Mouse (Mus musculus): ENCODE measurements around the gene Rtn4rl2. TPM values are rescaled to one million over a fixed set of nuclear protein-coding genes. Genes with fewer than 3 reads are reported as not detected.

Gene Rtn4rl2
- 2.4 and 3.2 TPM in 2 replicates for polyA plus RNA-seq (2014; fragmentation: Nextera tagmentation; extraction: Ambion mirVana)

DNA sequence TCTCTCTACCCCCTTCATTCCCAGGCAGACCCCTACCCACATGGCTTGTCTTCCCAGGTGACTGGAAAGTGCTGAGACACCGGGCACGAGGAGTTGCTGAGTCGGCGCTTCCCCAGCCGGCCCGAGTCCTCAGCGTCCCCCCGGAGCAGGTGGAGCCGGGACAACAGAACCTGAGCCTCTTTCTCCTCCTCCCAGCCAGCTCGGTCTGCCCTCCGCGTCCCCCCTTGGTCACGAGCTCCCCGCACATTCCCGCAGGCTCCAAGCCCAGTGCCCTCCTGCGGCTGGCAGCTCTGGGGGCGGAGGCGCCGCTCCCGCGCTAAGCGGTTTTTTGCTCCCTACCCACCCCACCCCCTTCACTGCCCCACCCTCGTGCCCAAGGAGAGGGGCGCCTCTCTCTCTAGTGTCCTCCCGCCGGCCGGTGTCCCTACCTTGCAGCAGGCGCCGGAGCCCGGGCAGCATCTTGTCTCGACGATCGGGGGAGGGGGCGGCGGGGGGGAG is at the start of gene Rtn4rl2:
Rtn4rl2 (minus strand) TSS at position 477 of the 498 bp plus-strand sequence.
- peak; percentile 21; the same call in 1 of the 2 replicates for ATAC-seq (replicated peaks; ENCODE audit: insufficient number of reproducible peaks, low FRiP score, low TSS enrichment, low read depth)
- WGBS = under 1% methylated on average over 28 of the region's 35 CpGs

DNA sequence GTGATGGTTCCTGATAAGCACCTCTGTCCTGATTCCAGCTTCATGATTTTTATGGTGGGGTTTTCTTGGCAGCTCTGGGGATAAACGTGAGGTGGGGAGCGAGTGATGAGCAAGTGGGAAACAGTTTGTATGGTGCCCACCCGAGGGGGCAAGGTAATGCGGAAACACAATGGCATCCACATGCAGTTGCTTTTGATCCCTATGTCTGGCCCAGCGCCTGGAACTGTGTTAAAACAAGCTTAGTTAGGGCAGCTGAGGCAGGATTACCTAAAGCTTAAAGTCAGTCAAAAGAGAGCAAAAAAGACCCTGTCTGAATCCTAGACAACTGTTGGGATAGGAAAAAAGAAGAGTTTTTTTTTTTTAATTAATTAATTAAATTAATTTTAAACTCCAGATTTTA is 48.6 kb upstream of the Rtn4rl2 start:
- ATAC-seq (replicated peaks; ENCODE audit: insufficient number of reproducible peaks, low FRiP score, low TSS enrichment, low read depth) = no peak
- Histone ChIP-seq H3K4me2 (ENCODE audit: low read depth, low read length) (no peak overlapping the region), H3K4me1 (ENCODE audit: control insufficient read depth, insufficient read depth, low read length) (no peaks in the 10 kb centered on the region), H3K4me3 (ENCODE audit: low read depth, low read length) (no peak overlapping the region), H3K27me3 (ENCODE audit: control insufficient read depth, insufficient read depth, low read length) (no peaks in the 10 kb centered on the region), H3K9ac (replicated peaks; ENCODE audit: low read length) (no peak overlapping the region), H3K9me3 (replicated peaks; ENCODE audit: control insufficient read depth, low read length) (no peaks in the 10 kb centered on the region), H3K36me3 (replicated peaks; ENCODE audit: control insufficient read depth, insufficient read depth, low read depth, low read length) (no peaks in the 10 kb centered on the region), H3K27ac (replicated peaks; ENCODE audit: low read depth, low read length) (no peak overlapping the region)
- no peak for DNase-seq (ENCODE audit: low spot score)
- WGBS = 83% methylated on average over 5 of the region's 5 CpGs

More for the DNA sequence above, at the start of gene Rtn4rl2:
- Histone ChIP-seq H3K27me3 (ENCODE audit: control insufficient read depth, insufficient read depth, low read length) (peaks cover 75% of the 10 kb centered on the region), H3K27ac (replicated peaks; ENCODE audit: low read depth, low read length) (no peak within 1 kb of the TSS), H3K4me1 (ENCODE audit: control insufficient read depth, insufficient read depth, low read length) (peaks cover 8% of the 10 kb centered on the region), H3K4me2 (ENCODE audit: low read depth, low read length) (peak within 1 kb of the TSS; percentile 84), H3K36me3 (replicated peaks; ENCODE audit: control insufficient read depth, insufficient read depth, low read depth, low read length) (no peaks in the 10 kb centered on the region), H3K9ac (replicated peaks; ENCODE audit: low read length) (peak within 1 kb of the TSS; percentile 46), H3K4me3 (ENCODE audit: low read depth, low read length) (peak within 1 kb of the TSS; percentile 61), H3K9me3 (replicated peaks; ENCODE audit: control insufficient read depth, low read length) (no peaks in the 10 kb centered on the region)
- no peak for DNase-seq (ENCODE audit: low spot score)

DNA sequence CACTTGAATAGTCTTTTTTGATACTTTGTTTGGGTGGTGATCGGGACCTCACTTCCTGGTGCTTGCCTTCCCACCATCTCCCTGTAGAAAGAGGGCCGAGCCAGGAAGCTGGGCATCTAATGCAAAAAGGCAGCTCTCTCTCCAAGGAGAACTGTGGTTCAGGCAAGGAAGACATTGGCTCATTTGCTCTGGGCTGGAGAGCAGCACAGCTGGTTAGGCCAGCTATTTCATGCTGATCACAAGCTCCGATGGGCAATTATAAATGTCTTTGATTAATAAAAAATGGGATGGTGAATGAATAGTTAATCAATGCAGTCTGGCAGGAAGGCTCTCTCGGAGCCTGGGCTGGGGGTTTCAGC is 48.1 kb upstream of the Rtn4rl2 start:
- H3K4me3 ChIP-seq (ENCODE audit: low read depth, low read length) = no peak overlapping the region
- DNase-seq (ENCODE audit: low spot score) (no peak), ATAC-seq (replicated peaks; ENCODE audit: insufficient number of reproducible peaks, low FRiP score, low TSS enrichment, low read depth) (no peak)
- no peaks in the 10 kb centered on the region for H3K27me3 ChIP-seq (ENCODE audit: control insufficient read depth, insufficient read depth, low read length)
- no peak overlapping the region for H3K4me2 ChIP-seq (ENCODE audit: low read depth, low read length)
- no peak overlapping the region for H3K9ac ChIP-seq (replicated peaks; ENCODE audit: low read length)
- H3K9me3 ChIP-seq (replicated peaks; ENCODE audit: control insufficient read depth, low read length) = no peaks in the 10 kb centered on the region
- no peak overlapping the region for H3K27ac ChIP-seq (replicated peaks; ENCODE audit: low read depth, low read length)
- 70% methylated on average over 4 of the region's 4 CpGs for WGBS
- no peaks in the 10 kb centered on the region for H3K4me1 ChIP-seq (ENCODE audit: control insufficient read depth, insufficient read depth, low read length)
- no peaks in the 10 kb centered on the region for H3K36me3 ChIP-seq (replicated peaks; ENCODE audit: control insufficient read depth, insufficient read depth, low read depth, low read length)

DNA sequence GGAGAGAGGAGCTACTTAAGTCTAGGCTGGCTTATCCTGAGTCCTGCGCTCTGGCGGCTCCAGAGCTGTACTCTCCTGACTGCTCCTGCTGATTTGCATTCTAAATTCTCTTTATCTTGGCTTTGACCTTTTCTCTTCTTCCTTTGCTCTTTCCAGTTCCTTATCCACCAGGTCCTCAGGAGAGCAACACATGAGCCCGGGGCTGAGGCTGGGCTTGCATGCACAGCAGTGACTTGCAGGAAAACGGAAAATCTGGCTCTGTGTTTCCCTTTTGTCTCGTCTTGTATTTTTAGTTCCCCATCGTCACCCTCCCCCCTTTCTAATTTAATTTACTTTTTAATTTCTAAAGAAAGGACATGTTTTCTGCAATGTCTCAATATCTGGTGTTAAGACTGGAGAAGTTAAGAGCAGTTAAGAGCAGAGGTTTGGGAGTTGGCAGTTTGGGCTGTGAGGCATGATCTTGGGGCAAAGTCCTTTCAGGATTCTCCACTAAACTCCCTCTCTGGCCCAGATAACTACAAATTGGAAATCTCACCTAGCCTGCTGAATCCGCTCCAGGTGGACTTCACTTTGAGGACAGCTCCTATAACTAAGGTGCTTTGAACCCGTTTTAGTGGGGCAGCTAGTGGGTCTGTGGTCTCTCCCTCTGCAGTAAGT is 47.6 kb upstream of the Rtn4rl2 start:
- Histone ChIP-seq H3K4me2 (ENCODE audit: low read depth, low read length) (no peak overlapping the region), H3K9ac (replicated peaks; ENCODE audit: low read length) (no peak overlapping the region), H3K27me3 (ENCODE audit: control insufficient read depth, insufficient read depth, low read length) (no peaks in the 10 kb centered on the region), H3K4me1 (ENCODE audit: control insufficient read depth, insufficient read depth, low read length) (no peaks in the 10 kb centered on the region), H3K27ac (replicated peaks; ENCODE audit: low read depth, low read length) (no peak overlapping the region), H3K4me3 (ENCODE audit: low read depth, low read length) (no peak overlapping the region), H3K9me3 (replicated peaks; ENCODE audit: control insufficient read depth, low read length) (no peaks in the 10 kb centered on the region), H3K36me3 (replicated peaks; ENCODE audit: control insufficient read depth, insufficient read depth, low read depth, low read length) (no peaks in the 10 kb centered on the region)
- 78% methylated on average over 8 of the region's 8 CpGs for WGBS
- ATAC-seq (replicated peaks; ENCODE audit: insufficient number of reproducible peaks, low FRiP score, low TSS enrichment, low read depth) = no peak
- DNase-seq (ENCODE audit: low spot score) = no peak

DNA sequence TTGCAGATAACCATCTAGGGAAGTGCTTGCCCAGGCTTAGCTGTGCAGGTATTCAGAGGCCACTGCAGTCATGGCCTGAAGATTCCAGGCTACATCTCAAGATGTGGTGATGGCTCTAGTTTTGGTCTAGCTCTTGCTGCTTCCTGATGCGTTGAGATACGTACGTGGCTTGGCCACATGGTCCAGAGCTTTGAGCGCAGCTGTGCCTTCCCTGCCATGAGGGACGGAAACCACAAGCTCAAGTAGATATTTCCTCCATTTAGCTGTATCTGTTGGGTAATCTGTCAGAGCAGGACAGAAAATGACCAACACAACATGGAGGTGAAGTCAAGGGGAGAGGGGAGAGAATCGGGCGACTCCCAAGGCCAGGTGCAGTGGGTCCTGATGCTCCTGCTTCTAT is 43.7 kb upstream of the Rtn4rl2 start:
- ATAC-seq (replicated peaks; ENCODE audit: insufficient number of reproducible peaks, low FRiP score, low TSS enrichment, low read depth) (no peak), DNase-seq (ENCODE audit: low spot score) (no peak)
- H3K27me3 ChIP-seq (ENCODE audit: control insufficient read depth, insufficient read depth, low read length) = no peaks in the 10 kb centered on the region
- H3K9me3 ChIP-seq (replicated peaks; ENCODE audit: control insufficient read depth, low read length) = no peaks in the 10 kb centered on the region
- H3K4me2 ChIP-seq (ENCODE audit: low read depth, low read length) = no peak overlapping the region
- no peak overlapping the region for H3K27ac ChIP-seq (replicated peaks; ENCODE audit: low read depth, low read length)
- WGBS = 93% methylated on average over 7 of the region's 7 CpGs
- no peaks in the 10 kb centered on the region for H3K36me3 ChIP-seq (replicated peaks; ENCODE audit: control insufficient read depth, insufficient read depth, low read depth, low read length)
- no peaks in the 10 kb centered on the region for H3K4me1 ChIP-seq (ENCODE audit: control insufficient read depth, insufficient read depth, low read length)
- H3K9ac ChIP-seq (replicated peaks; ENCODE audit: low read length) = no peak overlapping the region
- H3K4me3 ChIP-seq (ENCODE audit: low read depth, low read length) = no peak overlapping the region

DNA sequence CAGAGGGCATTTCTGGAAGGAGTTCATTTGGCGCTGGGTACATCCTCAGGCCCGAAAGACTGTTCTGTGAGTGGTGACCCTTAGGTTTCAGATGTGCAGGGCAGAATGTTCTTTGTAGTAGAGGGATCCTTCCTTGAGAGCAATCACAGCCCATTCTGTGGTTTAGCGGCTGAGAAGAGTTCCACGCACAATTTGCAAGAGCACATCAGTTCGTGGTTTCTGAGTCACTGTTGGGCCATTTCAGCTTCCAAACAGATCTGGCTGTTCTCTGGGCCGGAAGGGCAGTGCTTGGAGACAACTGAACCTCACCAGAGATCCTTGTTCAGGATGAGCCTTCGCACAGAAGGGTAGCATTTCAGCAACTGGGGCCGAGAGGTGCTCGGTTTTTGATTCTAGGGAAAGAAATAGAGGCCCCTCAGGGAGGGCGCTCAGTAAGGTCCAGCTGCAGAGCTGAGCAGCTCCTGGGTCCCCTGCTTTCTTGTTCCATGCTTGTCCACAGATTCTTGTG is 33.1 kb upstream of the Rtn4rl2 start:
- Histone ChIP-seq H3K36me3 (replicated peaks; ENCODE audit: control insufficient read depth, insufficient read depth, low read depth, low read length) (no peaks in the 10 kb centered on the region), H3K4me2 (ENCODE audit: low read depth, low read length) (no peak overlapping the region), H3K27me3 (ENCODE audit: control insufficient read depth, insufficient read depth, low read length) (no peaks in the 10 kb centered on the region), H3K27ac (replicated peaks; ENCODE audit: low read depth, low read length) (no peak overlapping the region), H3K9ac (replicated peaks; ENCODE audit: low read length) (no peak overlapping the region), H3K4me1 (ENCODE audit: control insufficient read depth, insufficient read depth, low read length) (no peaks in the 10 kb centered on the region), H3K4me3 (ENCODE audit: low read depth, low read length) (no peak overlapping the region), H3K9me3 (replicated peaks; ENCODE audit: control insufficient read depth, low read length) (no peaks in the 10 kb centered on the region)
- WGBS = 85% methylated on average over 10 of the region's 10 CpGs
- DNase-seq (ENCODE audit: low spot score) (no peak), ATAC-seq (replicated peaks; ENCODE audit: insufficient number of reproducible peaks, low FRiP score, low TSS enrichment, low read depth) (no peak)

DNA sequence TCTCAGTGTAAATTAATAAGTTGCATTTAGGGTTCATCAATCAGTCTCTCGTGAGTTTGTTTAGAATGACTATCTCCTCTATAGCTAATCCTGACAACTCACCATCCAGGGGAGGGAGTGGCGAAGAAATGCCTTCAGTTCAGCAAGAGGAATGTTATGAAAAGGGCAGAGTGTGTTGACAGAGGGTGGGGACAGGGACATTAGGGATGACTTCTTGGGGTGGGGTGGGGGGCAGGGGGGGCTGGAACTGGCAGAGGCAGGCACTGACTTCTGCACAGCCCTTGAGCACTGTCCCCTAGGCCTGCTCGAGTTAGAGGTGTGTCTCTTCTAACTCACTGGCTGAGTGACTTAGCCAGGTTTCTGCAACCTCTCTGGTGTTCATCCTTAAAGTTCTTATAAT is 31.7 kb upstream of the Rtn4rl2 start:
- no peak overlapping the region for H3K27ac ChIP-seq (replicated peaks; ENCODE audit: low read depth, low read length)
- H3K9ac ChIP-seq (replicated peaks; ENCODE audit: low read length) = no peak overlapping the region
- DNase-seq (ENCODE audit: low spot score) (no peak), ATAC-seq (replicated peaks; ENCODE audit: insufficient number of reproducible peaks, low FRiP score, low TSS enrichment, low read depth) (no peak)
- no peaks in the 10 kb centered on the region for H3K27me3 ChIP-seq (ENCODE audit: control insufficient read depth, insufficient read depth, low read length)
- no peak overlapping the region for H3K4me3 ChIP-seq (ENCODE audit: low read depth, low read length)
- no peaks in the 10 kb centered on the region for H3K36me3 ChIP-seq (replicated peaks; ENCODE audit: control insufficient read depth, insufficient read depth, low read depth, low read length)
- 70% methylated on average over 3 of the region's 3 CpGs for WGBS
- H3K4me2 ChIP-seq (ENCODE audit: low read depth, low read length) = no peak overlapping the region
- H3K9me3 ChIP-seq (replicated peaks; ENCODE audit: control insufficient read depth, low read length) = no peaks in the 10 kb centered on the region
- no peaks in the 10 kb centered on the region for H3K4me1 ChIP-seq (ENCODE audit: control insufficient read depth, insufficient read depth, low read length)

DNA sequence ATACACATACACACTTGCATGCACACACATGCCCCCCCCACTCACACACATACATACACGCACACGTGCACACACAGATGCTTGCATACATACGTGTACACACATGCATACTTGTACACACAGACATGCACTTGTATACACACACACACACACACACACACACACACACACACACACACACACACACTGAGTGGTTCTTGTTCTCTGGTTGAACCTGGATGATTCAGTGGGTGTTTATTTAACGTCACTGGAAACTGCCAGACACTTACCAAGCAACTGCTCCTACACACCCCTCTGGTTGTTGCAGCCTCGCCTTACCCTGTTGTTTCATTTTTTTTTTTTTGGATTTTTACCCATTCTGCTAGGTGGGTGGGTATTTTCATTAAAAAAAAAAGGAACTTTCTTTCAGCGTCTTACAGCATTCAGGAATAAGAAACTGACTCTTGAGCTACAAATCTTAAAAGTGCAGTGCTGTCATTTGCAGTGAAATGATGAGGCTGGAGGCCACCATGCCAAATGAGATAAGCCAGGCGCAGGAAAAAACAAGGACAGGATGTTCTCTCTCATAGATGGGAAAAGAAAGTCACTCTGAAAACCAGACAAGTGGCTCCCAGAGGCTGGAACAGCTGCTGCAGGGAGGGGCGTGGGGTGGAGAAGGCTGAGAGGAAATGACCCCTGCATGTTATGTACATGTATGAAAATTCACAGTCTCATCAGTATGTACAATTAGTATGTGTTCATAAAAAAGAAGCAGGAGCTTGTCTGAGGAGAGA is 30.2 kb upstream of the Rtn4rl2 start:
- H3K9ac ChIP-seq (replicated peaks; ENCODE audit: low read length) = no peak overlapping the region
- ATAC-seq (replicated peaks; ENCODE audit: insufficient number of reproducible peaks, low FRiP score, low TSS enrichment, low read depth) (no peak), DNase-seq (ENCODE audit: low spot score) (no peak)
- no peaks in the 10 kb centered on the region for H3K27me3 ChIP-seq (ENCODE audit: control insufficient read depth, insufficient read depth, low read length)
- no peak overlapping the region for H3K4me3 ChIP-seq (ENCODE audit: low read depth, low read length)
- no peaks in the 10 kb centered on the region for H3K4me1 ChIP-seq (ENCODE audit: control insufficient read depth, insufficient read depth, low read length)
- H3K4me2 ChIP-seq (ENCODE audit: low read depth, low read length) = no peak overlapping the region
- H3K36me3 ChIP-seq (replicated peaks; ENCODE audit: control insufficient read depth, insufficient read depth, low read depth, low read length) = no peaks in the 10 kb centered on the region
- no peaks in the 10 kb centered on the region for H3K9me3 ChIP-seq (replicated peaks; ENCODE audit: control insufficient read depth, low read length)
- 0 out of 2 replicates have a peak overlapping the region, but pooled peaks have one; percentile 3 for H3K27ac ChIP-seq (replicated peaks; ENCODE audit: low read depth, low read length)
- 78% methylated on average over 8 of the region's 8 CpGs for WGBS
